ENCODE assay signal across 10 mouse cellular contexts in the genomic region with DNA sequence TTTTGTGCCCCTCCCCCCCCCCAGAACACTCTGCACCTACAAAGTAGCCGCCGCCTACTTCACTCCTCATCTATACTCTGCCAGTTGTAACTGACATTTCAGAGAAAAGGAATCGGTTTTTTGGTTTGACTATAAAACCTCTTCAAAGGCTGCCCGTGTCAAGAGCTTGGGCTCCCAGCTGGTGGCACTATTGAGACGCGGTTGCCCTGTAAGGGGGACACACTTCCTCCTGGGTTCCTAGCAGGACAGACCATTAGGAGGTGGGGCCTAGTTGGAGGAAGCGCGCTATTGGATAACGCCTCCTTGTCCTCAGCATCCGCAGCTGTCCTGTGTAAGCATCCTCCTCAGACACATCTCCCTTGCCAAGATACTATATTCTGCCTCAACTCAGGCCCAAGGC. TPM values are rescaled to one million over a fixed set of nuclear protein-coding genes. Genes with fewer than 3 reads are reported as not detected.
A peak's percentile ranks its signal among the peaks of the same experiment; 100 is the strongest.
DNase-seq lines count a peak whose midpoint lies in the region; ATAC-seq and TF ChIP-seq lines count a peak whose summit lies in the region.
"Had no signal": no experiment of that assay in that cellular context is flagged by ENCODE, and none has a peak within 500 bp of the region (broad histone marks: within the 10 kb centered on the region; RNA-seq: fewer than 3 reads in every experiment).

No protein-coding gene starts in this region.

- no peak overlapping the region for H3K4me3 ChIP-seq in left cerebral cortex, adult 2 months
- no peak overlapping the region for H3K4me3 ChIP-seq in forebrain, embryonic 12.5 days (replicated peaks)
- no peak overlapping the region for H3K4me3 ChIP-seq in intestine, postnatal 0 days (ENCODE audit: low read depth, low read length)
- no peak overlapping the region for H3K4me3 ChIP-seq in stomach, postnatal 0 days (ENCODE audit: low read depth, low read length)
- H3K4me3 ChIP-seq: embryonic facial prominence, embryonic 15.5 days had no signal

- H3K27ac ChIP-seq in left cerebral cortex, adult 2 months, result no peak overlapping the region
- H3K27ac ChIP-seq in forebrain, embryonic 12.5 days, result no peak overlapping the region
- H3K27ac ChIP-seq in intestine, postnatal 0 days (ENCODE audit: low read depth, low read length), result no peak overlapping the region
- no peak overlapping the region for H3K27ac ChIP-seq in stomach, postnatal 0 days (replicated peaks)
- H3K27ac ChIP-seq: embryonic facial prominence, embryonic 15.5 days; macrophage had no signal

- no peak for TF ChIP-seq EP300 in stomach, postnatal 0 days (optimal IDR thresholded peaks at IDR 0.05)

- 0 out of 2 replicates have a peak overlapping the region, but pooled peaks have one; percentile 0 for H3K4me2 ChIP-seq in forebrain, embryonic 12.5 days
- no peak overlapping the region for H3K4me2 ChIP-seq in intestine, postnatal 0 days (replicated peaks; ENCODE audit: low read depth)
- no peak overlapping the region for H3K4me2 ChIP-seq in stomach, postnatal 0 days (replicated peaks; ENCODE audit: low read depth)
- H3K4me2 ChIP-seq: embryonic facial prominence, embryonic 15.5 days had no signal

- WGBS in forebrain, embryonic 12.5 days, result 2% methylated on average over 10 of the region's 10 CpGs
- 4% methylated on average over 10 of the region's 10 CpGs for WGBS in intestine, postnatal 0 days
- WGBS in stomach, postnatal 0 days, result 2% methylated on average over 10 of the region's 10 CpGs

- DNase-seq in left cerebral cortex, adult 2 months (ENCODE audit: extremely low spot score in 1 of 2, low spot score in 2 of 2), result peak; percentile 25 to 30
- DNase-seq in left cerebral cortex, adult 8-10 months (ENCODE audit: low spot score in 2 of 2), result no peak
- DNase-seq in T-cell, adult 2 months (ENCODE audit: low spot score), result peak; percentile 23
- peak; percentile 65 for DNase-seq in mesoderm, embryonic 11.5 days (ENCODE audit: low read depth, low spot score)
- peak; percentile 45 for DNase-seq in stomach, postnatal 0 days (ENCODE audit: low spot score)
- DNase-seq in cerebellum, adult 9-10 months, result no peak

- peak; percentile 80 for ATAC-seq in forebrain, embryonic 12.5 days (ENCODE audit: low FRiP score)
- no peak for ATAC-seq in intestine, postnatal 0 days
- peak; percentile 58; the same call in 1 of the 2 replicates for ATAC-seq in stomach, postnatal 0 days (ENCODE audit: low FRiP score, low TSS enrichment)

- H3K27me3 ChIP-seq in forebrain, embryonic 12.5 days, result peaks cover 9% of the 10 kb centered on the region; the same call in 1 of the 2 replicates
- H3K27me3 ChIP-seq in intestine, postnatal 0 days (replicated peaks; ENCODE audit: control insufficient read depth, insufficient read depth, low read length), result peaks cover 16% of the 10 kb centered on the region; the same call in 1 of the 2 replicates
- no peaks in the 10 kb centered on the region for H3K27me3 ChIP-seq in stomach, postnatal 0 days (ENCODE audit: control insufficient read depth, insufficient read depth, low read length)

- intact Hi-C loops in left cerebral cortex, adult 2 months (cut with DNase I), result loop anchor here (5.0 kb wide), 2 partner anchors 37 to 137 kb away; no protein-coding TSS in a partner anchor

- no peaks in the 10 kb centered on the region for H3K36me3 ChIP-seq in forebrain, embryonic 12.5 days (replicated peaks)
- H3K36me3 ChIP-seq in intestine, postnatal 0 days (ENCODE audit: control insufficient read depth, insufficient read depth), result no peaks in the 10 kb centered on the region
- H3K36me3 ChIP-seq in stomach, postnatal 0 days (ENCODE audit: control insufficient read depth, insufficient read depth, low read length), result no peaks in the 10 kb centered on the region
- H3K36me3 ChIP-seq: embryonic facial prominence, embryonic 15.5 days had no signal

- H3K4me1 ChIP-seq in forebrain, embryonic 12.5 days, result peaks cover 29% of the 10 kb centered on the region
- no peaks in the 10 kb centered on the region for H3K4me1 ChIP-seq in intestine, postnatal 0 days (replicated peaks; ENCODE audit: control insufficient read depth, insufficient read depth, low read length)
- no peaks in the 10 kb centered on the region for H3K4me1 ChIP-seq in stomach, postnatal 0 days (replicated peaks; ENCODE audit: control insufficient read depth, insufficient read depth)

- TF ChIP-seq CTCF in left cerebral cortex, adult 2 months (IDR thresholded peaks at IDR 0.05), result peak; percentile 49
- TF ChIP-seq CTCF in intestine, postnatal 0 days (IDR thresholded peaks at IDR 0.05; ENCODE audit: low read depth), result peak; percentile 67
- peak; percentile 73 for TF ChIP-seq CTCF in stomach, postnatal 0 days (IDR thresholded peaks at IDR 0.05; ENCODE audit: low read depth)

- peak overlapping the region; percentile 36; the same call in 1 of the 2 replicates for H3K9ac ChIP-seq in forebrain, embryonic 12.5 days
- no peak overlapping the region for H3K9ac ChIP-seq in intestine, postnatal 0 days (ENCODE audit: low read depth, low read length)
- no peak overlapping the region for H3K9ac ChIP-seq in stomach, postnatal 0 days (ENCODE audit: low read length)
- H3K9ac ChIP-seq: embryonic facial prominence, embryonic 15.5 days had no signal

- H3K9me3 ChIP-seq in forebrain, embryonic 12.5 days, result no peaks in the 10 kb centered on the region
- H3K9me3 ChIP-seq in intestine, postnatal 0 days (ENCODE audit: control insufficient read depth), result no peaks in the 10 kb centered on the region
- no peaks in the 10 kb centered on the region for H3K9me3 ChIP-seq in stomach, postnatal 0 days (ENCODE audit: control insufficient read depth, low read length)
- H3K9me3 ChIP-seq: embryonic facial prominence, embryonic 15.5 days had no signal

RNA-seq across cellular contexts. Expression of a gene that starts 10.9 kb away (rescaled TPM):
- total RNA-seq in left cerebral cortex, adult 2 months (2021), result 10 to 100 TPM; 31.4 to 32.2 TPM
- total RNA-seq in left cerebral cortex, adult 8-10 months (2022), result 10 to 100 TPM; 30.6 to 34.2 (median 31.9) TPM
- 127 and 131 TPM in 2 replicates for polyA plus RNA-seq in forebrain, embryonic 12.5 days (2016; fragmentation: Nextera tagmentation; extraction: Ambion mirVana)
- 29.0 and 31.8 TPM in 2 replicates for polyA plus RNA-seq in intestine, postnatal 0 days (2015; fragmentation: Nextera tagmentation; extraction: Ambion mirVana)
- polyA plus RNA-seq in stomach, postnatal 0 days (2015; fragmentation: Nextera tagmentation; extraction: Ambion mirVana), result 42.2 and 42.5 TPM in 2 replicates

RNA-seq across cellular contexts. Expression of a gene that starts 21.3 kb away (rescaled TPM):
- total RNA-seq in left cerebral cortex, adult 2 months (2021), result 10 to 100 TPM; 96.5 to 97.2 TPM
- 100 to 1,000 TPM; 101 to 113 (median 102) TPM for total RNA-seq in left cerebral cortex, adult 8-10 months (2022)
- not detected in 2 replicates for polyA plus RNA-seq in forebrain, embryonic 12.5 days (2016; fragmentation: Nextera tagmentation; extraction: Ambion mirVana)
- not detected in 2 replicates for polyA plus RNA-seq in intestine, postnatal 0 days (2015; fragmentation: Nextera tagmentation; extraction: Ambion mirVana)
- 0.11 TPM in 1 of 2 replicates, not detected in the other for polyA plus RNA-seq in stomach, postnatal 0 days (2015; fragmentation: Nextera tagmentation; extraction: Ambion mirVana)
- polyA plus RNA-seq: embryonic facial prominence, embryonic 15.5 days; macrophage had no signal

RNA-seq across cellular contexts. Expression of a gene that starts 59.7 kb away (rescaled TPM):
- 1 to 10 TPM; 1.2 to 1.4 TPM for total RNA-seq in left cerebral cortex, adult 2 months (2021)
- 1 to 10 TPM; 1.1 to 3.3 (median 1.5) TPM for total RNA-seq in left cerebral cortex, adult 8-10 months (2022)
- 2.6 and 3.2 TPM in 2 replicates for polyA plus RNA-seq in forebrain, embryonic 12.5 days (2016; fragmentation: Nextera tagmentation; extraction: Ambion mirVana)
- polyA plus RNA-seq in intestine, postnatal 0 days (2015; fragmentation: Nextera tagmentation; extraction: Ambion mirVana), result 2.5 and 2.8 TPM in 2 replicates
- 2.7 and 2.9 TPM in 2 replicates for polyA plus RNA-seq in stomach, postnatal 0 days (2015; fragmentation: Nextera tagmentation; extraction: Ambion mirVana)

Comparison
In these comparisons a context has a peak if more than half of its experiments do, and no peak if none do; other contexts are left out.
1. DNase-seq: peak in left cerebral cortex, adult 2 months (2 of 2), T-cell, adult 2 months (single experiment), mesoderm, embryonic 11.5 days (single experiment) and stomach, postnatal 0 days (single experiment); none in left cerebral cortex, adult 8-10 months (0 of 2) and cerebellum, adult 9-10 months (single experiment).
2. Peak in every context shown above with its lines, with median percentiles within 50 percentile points of each other: CTCF ChIP-seq.